Mouse (Mus musculus) neural tube, embryonic 12.5 days (tissue): ENCODE results near the gene Fkbp7. TPM values are rescaled to one million over a fixed set of nuclear protein-coding genes. Genes with fewer than 3 reads are reported as not detected.

Source experiments
- ATAC-seq: fragments of 200-750 bp; cut with Nextera tagmentation; 2 replicates; pipeline ENCODE4 v1.8.0; 2017; ENCODE audit warnings: low read depth, mild to moderate bottlenecking, moderate TSS enrichment, moderate library complexity; ENCODE audit not compliant: low FRiP score
- H3K27ac ChIP-seq: fragments of 300-500 bp; sonication (generic); 2 replicates; pipeline ENCODE4 v1.5.1; 2016
- H3K27me3 ChIP-seq: fragments of 300-500 bp; sonication (generic); replicated peaks from 2 replicates; pipeline ENCODE4 v1.6.1; 2016; ENCODE audit warnings: mild to moderate bottlenecking
- H3K36me3 ChIP-seq: fragments of 300-500 bp; sonication (generic); 2 replicates; pipeline ENCODE4 v1.6.1; 2016; ENCODE audit warnings: mild to moderate bottlenecking
- H3K4me1 ChIP-seq: fragments of 300-500 bp; sonication (generic); 2 replicates; pipeline ENCODE4 v1.6.1; 2016
- H3K4me2 ChIP-seq: fragments of 300-500 bp; sonication (generic); replicated peaks from 2 replicates; pipeline ENCODE4 v1.6.1; 2016; ENCODE audit warnings: mild to moderate bottlenecking
- H3K4me3 ChIP-seq: fragments of 300-500 bp; sonication (generic); 2 replicates; pipeline ENCODE4 v1.5.1; 2016
- H3K9ac ChIP-seq: fragments of 300-500 bp; sonication (generic); 2 replicates; pipeline ENCODE4 v1.6.1; 2016; ENCODE audit warnings: mild to moderate bottlenecking
- H3K9me3 ChIP-seq: fragments of 300-500 bp; sonication (generic); 2 replicates; pipeline ENCODE4 v1.6.1; 2016; ENCODE audit warnings: mild to moderate bottlenecking
- WGBS: fragments of 180-500 bp; shearing (Covaris S2); methylation state at CpG from one replicate; pipeline ENCODE4 v1.1.7; 2016; 5-methylcytosine and 5-hydroxymethylcytosine counted together
- polyA plus RNA-seq: library from polyadenylated mRNA; unstranded; fragments of >200 nt; fragmentation: Nextera tagmentation; extraction: Ambion mirVana; gene quantifications from 2 replicates; pipeline ENCODE4 v1.2.1, GENCODE M21; 2016

The Fkbp7 gene
- polyA plus RNA-seq, 1 experiment from 2014 or later: 28.1 TPM

DNA sequence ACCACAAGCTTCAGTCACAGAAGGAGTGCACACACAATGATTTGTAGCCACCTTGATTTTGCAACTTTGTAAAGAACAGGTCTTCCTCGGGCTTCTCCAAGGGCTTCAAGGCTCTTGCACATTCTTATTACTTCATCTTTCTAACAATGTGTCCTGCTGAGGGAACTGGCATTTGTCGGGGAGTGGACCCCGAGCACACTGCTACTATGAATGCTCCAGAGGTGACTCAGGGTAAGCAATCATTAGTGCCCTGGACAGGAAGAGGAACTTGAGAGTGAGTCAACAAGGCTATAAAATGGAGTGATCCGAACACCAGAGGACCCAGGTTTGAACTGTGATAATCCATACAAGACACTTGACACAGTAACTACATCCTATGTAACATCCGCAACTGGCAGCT, 52.7 kb downstream of the Fkbp7 start:
- 90% methylated on average over 5 of the region's 5 CpGs for WGBS
- Histone ChIP-seq H3K4me2 (no peak overlapping the region), H3K4me1 (no peaks in the 10 kb centered on the region), H3K4me3 (no peak overlapping the region), H3K27me3 (no peaks in the 10 kb centered on the region), H3K9ac (no peak overlapping the region), H3K9me3 (no peaks in the 10 kb centered on the region), H3K27ac (no peak overlapping the region), H3K36me3 (peaks cover 19% of the 10 kb centered on the region)
- no peak for ATAC-seq

DNA sequence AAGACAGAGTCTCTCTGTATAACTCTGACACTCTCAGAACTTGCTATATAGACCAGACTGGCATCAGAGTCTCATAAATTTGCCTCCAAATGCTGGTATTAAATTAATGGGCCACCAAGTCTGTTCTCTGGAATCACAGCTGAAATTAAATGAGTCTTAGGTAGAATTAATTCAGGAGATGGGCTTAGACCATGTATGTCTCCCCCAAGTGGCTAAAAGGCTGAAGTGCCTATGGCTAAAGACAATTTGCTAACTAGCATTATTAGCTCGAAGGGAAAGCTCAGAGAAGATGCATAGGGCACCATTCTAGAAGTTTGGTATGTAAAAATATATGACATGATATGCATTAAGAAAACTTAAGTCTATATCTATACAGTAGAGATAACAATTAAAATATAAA, 54.8 kb downstream of the Fkbp7 start:
- Histone ChIP-seq H3K4me1 (no peaks in the 10 kb centered on the region), H3K27ac (no peak overlapping the region), H3K4me2 (no peak overlapping the region), H3K9ac (no peak overlapping the region), H3K9me3 (no peaks in the 10 kb centered on the region), H3K4me3 (no peak overlapping the region), H3K27me3 (no peaks in the 10 kb centered on the region), H3K36me3 (peaks cover 5% of the 10 kb centered on the region; the same call in 1 of the 2 replicates)
- peak; percentile 50; the same call in 1 of the 2 replicates for ATAC-seq
- 48% methylated on average over 1 of the region's 1 CpGs for WGBS

Other genes with a start within 250 kb of the Fkbp7 start
- 87.4 and 90.1 TPM in 2 replicates for gene Prkra, start 25.1 kb downstream of the Fkbp7 start, polyA plus RNA-seq
- gene Pjvk, start 24.6 kb downstream of the Fkbp7 start, polyA plus RNA-seq: 0.87 and 1.1 TPM in 2 replicates
- gene Plekha3, start 2.2 kb upstream of the Fkbp7 start, polyA plus RNA-seq: 16.3 and 17.4 TPM in 2 replicates